Mouse (Mus musculus) megakaryocyte, embryonic 14.5 days (primary cell): ENCODE data around the gene Nab2. TPM values are rescaled to one million over a fixed set of nuclear protein-coding genes. Genes with fewer than 3 reads are reported as not detected.
"Not testable (repeated sequence)": the region's sequence is repeated elsewhere in the genome, so short reads cannot be mapped to it uniquely, and the experiment has no call there.

Experiments used
- H3K27me3 ChIP-seq: replicated peaks from 2 replicates; pipeline ENCODE3; 2012; ENCODE audit warnings: inconsistent platforms
- H3K36me3 ChIP-seq: replicated peaks from 2 replicates; pipeline ENCODE3; 2012; ENCODE audit warnings: low read length, inconsistent platforms, mixed read lengths
- H3K4me1 ChIP-seq: 2 replicates; pipeline ENCODE4 v1.6.1; 2012; ENCODE audit warnings: inconsistent platforms
- H3K4me3 ChIP-seq: replicated peaks from 2 replicates; pipeline ENCODE3; 2012; ENCODE audit warnings: moderate library complexity, mild to moderate bottlenecking, inconsistent platforms
- H3K9me3 ChIP-seq: 2 replicates; pipeline ENCODE4 v1.6.1; 2012; ENCODE audit warnings: inconsistent platforms
- FLI1 ChIP-seq: IDR thresholded peaks from 2 replicates; pipeline ENCODE4 v1.6.1; 2012; ENCODE audit warnings: low read length, inconsistent platforms, mixed read lengths
- GATA1 ChIP-seq: IDR thresholded peaks from 3 replicates; pipeline ENCODE4 v1.6.1; 2012; ENCODE audit warnings: mixed read lengths, low read length, inconsistent platforms, borderline replicate concordance
- polyA plus RNA-seq: library from polyadenylated mRNA; stranded (reverse); fragments of >175 nt; gene quantifications from 2 replicates; pipeline ENCODE4 v1.2.3, GENCODE M21; 2012; ENCODE audit warnings: low replicate concordance; ENCODE audit not compliant: insufficient read depth

Gene Nab2
- polyA plus RNA-seq, 1 experiment: 21.3 TPM

GRCm38 (mm10) chr10:127663590-127663989 lies 4.8 kb downstream of the Nab2 start:
- H3K27me3 ChIP-seq: no peaks in the 10 kb centered on the region
- H3K9me3 ChIP-seq: no peaks in the 10 kb centered on the region
- no peak overlapping the region for H3K4me3 ChIP-seq
- no peak for TF ChIP-seq FLI1
- TF ChIP-seq GATA1: no peak
- peaks cover 78% of the 10 kb centered on the region for H3K4me1 ChIP-seq
- peaks cover 63% of the 10 kb centered on the region for H3K36me3 ChIP-seq

- peak overlapping the region; percentile 84 for H3K4me3 ChIP-seq
- peaks cover 75% of the 10 kb centered on the region for H3K4me1 ChIP-seq
- TF ChIP-seq GATA1: no peak
- TF ChIP-seq FLI1: no peak
- H3K9me3 ChIP-seq: no peaks in the 10 kb centered on the region
- H3K36me3 ChIP-seq: peaks cover 70% of the 10 kb centered on the region
- no peaks in the 10 kb centered on the region for H3K27me3 ChIP-seq
Measured at GRCm38 (mm10) chr10:127662666-127663253, 5.6 kb downstream of the Nab2 start.

- Histone ChIP-seq H3K9me3 (no peaks in the 10 kb centered on the region), H3K4me3 (peak overlapping the region; percentile 84), H3K36me3 (peaks cover 76% of the 10 kb centered on the region), H3K4me1 (peaks cover 71% of the 10 kb centered on the region), H3K27me3 (no peaks in the 10 kb centered on the region)
- TF ChIP-seq GATA1 (no peak), FLI1 (no peak)
Measured at GRCm38 (mm10) chr10:127661915-127662663, 6.3 kb downstream of the Nab2 start.

- peaks cover 81% of the 10 kb centered on the region for H3K36me3 ChIP-seq
- H3K4me3 ChIP-seq: peak overlapping the region; percentile 84
Measured at GRCm38 (mm10) chr10:127661291-127661914, 7.0 kb downstream of the Nab2 start.

GRCm38 (mm10) chr10:127659551-127659950 lies 8.8 kb downstream of the Nab2 start:
- Histone ChIP-seq H3K36me3 (peaks cover 94% of the 10 kb centered on the region), H3K4me1 (peaks cover 61% of the 10 kb centered on the region), H3K9me3 (no peaks in the 10 kb centered on the region), H3K4me3 (no peak overlapping the region), H3K27me3 (no peaks in the 10 kb centered on the region)
- TF ChIP-seq GATA1 (no peak), FLI1 (no peak)

More at GRCm38 (mm10) chr10:127661291-127661914, 7.0 kb downstream of the Nab2 start:
- no peaks in the 10 kb centered on the region for H3K9me3 ChIP-seq
- TF ChIP-seq FLI1: no peak
- no peak for TF ChIP-seq GATA1
- no peaks in the 10 kb centered on the region for H3K27me3 ChIP-seq
- peaks cover 70% of the 10 kb centered on the region for H3K4me1 ChIP-seq

GRCm38 (mm10) chr10:127658076-127658475 lies 10.3 kb downstream of the Nab2 start:
- Histone ChIP-seq H3K9me3 (no peaks in the 10 kb centered on the region), H3K27me3 (no peaks in the 10 kb centered on the region), H3K4me1 (peaks cover 56% of the 10 kb centered on the region), H3K4me3 (no peak overlapping the region), H3K36me3 (peaks cover 94% of the 10 kb centered on the region)
- no peak for TF ChIP-seq FLI1
- no peak for TF ChIP-seq GATA1

GRCm38 (mm10) chr10:127657617-127658016 lies 10.8 kb downstream of the Nab2 start:
- not testable (repeated sequence) for H3K9me3 ChIP-seq, H3K27me3 ChIP-seq, H3K4me3 ChIP-seq
- peaks cover 56% of the 10 kb centered on the region for H3K4me1 ChIP-seq
- H3K36me3 ChIP-seq: peaks cover 94% of the 10 kb centered on the region

- Histone ChIP-seq H3K9me3 (no peaks in the 10 kb centered on the region), H3K4me3 (no peak overlapping the region), H3K4me1 (peaks cover 33% of the 10 kb centered on the region), H3K27me3 (no peaks in the 10 kb centered on the region), H3K36me3 (peaks cover 96% of the 10 kb centered on the region)
- no peak for TF ChIP-seq GATA1
- TF ChIP-seq FLI1: no peak
Measured at GRCm38 (mm10) chr10:127654970-127655579, 13.3 kb downstream of the Nab2 start.

- H3K9me3 ChIP-seq: no peaks in the 10 kb centered on the region
- H3K4me3 ChIP-seq: no peak overlapping the region
- H3K27me3 ChIP-seq: no peaks in the 10 kb centered on the region
- H3K4me1 ChIP-seq: peaks cover 29% of the 10 kb centered on the region
- peaks cover 96% of the 10 kb centered on the region for H3K36me3 ChIP-seq
- TF ChIP-seq GATA1: no peak
- no peak for TF ChIP-seq FLI1
Measured at GRCm38 (mm10) chr10:127652906-127653638, 15.3 kb downstream of the Nab2 start.
